Mouse (Mus musculus) brown adipose tissue, adult 24 weeks (tissue): ENCODE data around the gene Gm37419. TPM values are rescaled to one million over a fixed set of nuclear protein-coding genes. Genes with fewer than 3 reads are reported as not detected.

Experiments
- H3K27ac ChIP-seq: fragments of 200-500 bp; replicated peaks from 2 replicates; pipeline ENCODE4 v1.5.1; 2012; ENCODE audit warnings: low read depth, mild to moderate bottlenecking, low read length
- H3K4me1 ChIP-seq: fragments of 200-500 bp; 2 replicates; pipeline ENCODE4 v1.6.1; 2012; ENCODE audit warnings: low read length, mixed read lengths; ENCODE audit not compliant: control insufficient read depth, insufficient read depth, insufficient read length
- H3K4me3 ChIP-seq: fragments of 200-500 bp; 2 replicates; pipeline ENCODE4 v1.5.1; 2012; ENCODE audit warnings: low read depth, mild to moderate bottlenecking, low read length, moderate library complexity; ENCODE audit not compliant: insufficient read depth
- polyA plus RNA-seq: library from polyadenylated mRNA; stranded (reverse); fragments of >200 nt; gene quantifications from 2 replicates; pipeline ENCODE4 v1.2.4, GENCODE M21; 2012; ENCODE audit not compliant: missing spikeins, insufficient read depth, insufficient read length

Gm37419 gene
- polyA plus RNA-seq, 1 experiment: not detected

DNA sequence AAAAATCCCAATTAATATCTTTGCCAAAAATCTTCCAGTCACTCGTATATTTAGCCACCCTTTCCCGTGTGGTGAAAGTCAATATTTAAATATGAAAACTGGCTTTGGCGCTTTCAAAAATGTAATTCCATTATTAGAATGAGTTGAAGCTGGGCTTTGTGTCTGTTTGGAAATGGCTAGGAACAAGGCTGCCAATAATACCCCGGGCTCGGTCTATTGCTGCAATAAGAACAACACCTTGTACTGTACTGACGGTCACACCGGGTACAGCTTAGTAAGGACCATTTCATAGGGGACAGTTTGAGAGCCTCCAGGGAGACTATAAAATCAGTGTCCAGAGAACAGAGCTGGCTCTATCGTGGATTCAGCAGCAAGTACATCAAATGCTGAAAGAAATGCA lies 17.6 kb downstream of the Gm37419 start:
- Histone ChIP-seq H3K4me3 (no peak overlapping the region), H3K27ac (no peak overlapping the region), H3K4me1 (no peaks in the 10 kb centered on the region)

DNA sequence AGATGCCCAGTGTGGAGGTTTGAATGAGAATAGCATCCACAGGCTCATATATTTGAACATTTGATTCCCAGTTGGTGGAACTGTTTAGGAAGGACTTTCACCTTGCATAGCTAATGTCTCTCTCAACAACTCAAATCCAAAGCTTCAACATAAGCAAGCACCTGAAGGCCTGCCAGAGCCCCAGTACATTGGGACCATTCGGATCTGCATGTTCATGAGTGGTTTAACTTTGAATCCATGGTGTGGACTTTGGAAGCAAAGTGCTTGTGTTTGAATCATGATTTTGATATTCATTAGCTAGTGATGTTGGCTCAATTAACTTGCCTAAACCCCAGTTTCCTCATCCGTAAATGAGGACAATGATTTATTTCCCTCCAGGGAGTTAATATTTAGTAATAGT lies 21.6 kb downstream of the Gm37419 start:
- Histone ChIP-seq H3K4me3 (no peak overlapping the region), H3K27ac (no peak overlapping the region), H3K4me1 (no peaks in the 10 kb centered on the region)

DNA sequence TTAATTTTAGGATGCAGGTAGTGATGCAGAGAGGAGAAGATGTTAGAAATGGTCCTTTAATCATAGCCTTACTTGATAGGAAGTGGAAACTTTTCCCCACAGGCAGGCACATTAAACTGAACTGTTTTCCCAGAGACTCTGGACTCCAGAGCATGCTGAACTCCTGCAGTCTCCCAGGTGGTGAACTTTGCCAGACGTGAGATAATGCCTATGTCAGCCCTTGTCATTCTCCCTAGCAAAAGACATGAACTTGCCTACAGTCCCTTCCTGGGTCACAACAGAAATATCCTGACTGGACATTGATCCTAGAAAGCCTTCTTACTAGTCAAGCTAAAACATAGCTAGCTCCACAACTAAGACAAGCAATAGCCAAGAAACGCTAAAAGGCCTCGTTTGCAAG lies 23.0 kb downstream of the Gm37419 start:
- H3K27ac ChIP-seq: no peak overlapping the region
- no peaks in the 10 kb centered on the region for H3K4me1 ChIP-seq
- no peak overlapping the region for H3K4me3 ChIP-seq

DNA sequence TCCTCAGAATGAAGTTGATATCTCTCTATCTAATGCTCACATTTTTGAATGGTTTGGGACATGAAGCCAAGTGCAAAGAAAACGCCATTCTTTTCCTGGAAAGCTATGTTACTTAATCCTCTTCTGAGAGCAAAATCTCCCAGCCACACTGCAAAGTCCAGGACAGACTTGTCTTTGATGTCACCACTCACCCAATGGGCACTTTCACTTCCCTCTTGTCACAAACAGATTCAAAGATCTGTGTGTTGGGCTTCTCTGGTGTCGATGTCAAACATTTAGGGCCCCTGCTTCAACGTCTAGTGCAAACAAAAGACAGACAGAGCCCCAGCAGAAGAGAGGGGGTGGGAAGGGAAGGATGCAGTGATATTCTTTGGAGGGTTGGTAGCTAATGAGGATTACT lies 23.8 kb downstream of the Gm37419 start:
- no peak overlapping the region for H3K27ac ChIP-seq

DNA sequence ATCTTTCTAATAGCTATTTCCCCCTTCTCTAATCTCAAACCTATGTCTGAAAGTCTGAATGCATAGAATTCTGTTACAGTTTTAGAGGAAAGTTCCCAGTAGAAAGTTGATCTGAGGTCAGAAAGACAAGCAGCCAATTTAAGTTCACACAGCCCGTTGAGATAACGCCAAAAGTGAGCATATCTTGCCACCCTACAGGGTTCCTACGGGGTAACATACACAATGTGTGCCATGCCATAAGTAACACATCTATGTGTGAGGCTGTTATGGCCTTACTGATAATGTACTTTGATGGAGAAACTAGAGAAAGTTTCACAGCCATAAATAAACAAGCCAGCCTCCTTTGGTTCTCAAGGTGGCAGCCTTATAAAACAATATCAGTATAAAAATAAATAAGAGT lies 26.1 kb downstream of the Gm37419 start:
- H3K4me1 ChIP-seq: no peaks in the 10 kb centered on the region

More for the DNA sequence above, 23.8 kb downstream of the Gm37419 start:
- no peak overlapping the region for H3K4me3 ChIP-seq
- H3K4me1 ChIP-seq: no peaks in the 10 kb centered on the region

DNA sequence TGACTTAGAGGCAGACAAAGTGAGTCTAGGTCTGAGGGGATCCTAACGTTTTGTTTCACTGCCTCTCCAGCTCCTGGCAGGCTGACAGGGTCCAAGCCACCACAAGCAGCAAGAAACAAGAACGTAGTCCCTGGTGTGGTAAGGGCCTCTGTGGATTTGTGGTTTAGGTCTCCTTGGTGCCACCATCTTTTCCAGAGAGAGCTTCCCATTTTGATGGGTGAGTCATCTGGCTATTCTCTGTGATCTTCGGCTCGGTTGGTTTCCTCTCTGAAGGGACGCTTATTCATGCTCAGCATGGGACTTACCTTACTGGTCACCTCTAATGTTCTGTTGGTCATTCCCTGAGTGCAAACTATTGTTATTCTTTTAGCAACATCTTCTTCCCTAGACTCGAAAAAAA lies 28.0 kb downstream of the Gm37419 start:
- Histone ChIP-seq H3K4me3 (no peak overlapping the region), H3K4me1 (no peaks in the 10 kb centered on the region), H3K27ac (no peak overlapping the region)

More for the DNA sequence above, 26.1 kb downstream of the Gm37419 start:
- H3K4me3 ChIP-seq: no peak overlapping the region
- H3K27ac ChIP-seq: no peak overlapping the region

DNA sequence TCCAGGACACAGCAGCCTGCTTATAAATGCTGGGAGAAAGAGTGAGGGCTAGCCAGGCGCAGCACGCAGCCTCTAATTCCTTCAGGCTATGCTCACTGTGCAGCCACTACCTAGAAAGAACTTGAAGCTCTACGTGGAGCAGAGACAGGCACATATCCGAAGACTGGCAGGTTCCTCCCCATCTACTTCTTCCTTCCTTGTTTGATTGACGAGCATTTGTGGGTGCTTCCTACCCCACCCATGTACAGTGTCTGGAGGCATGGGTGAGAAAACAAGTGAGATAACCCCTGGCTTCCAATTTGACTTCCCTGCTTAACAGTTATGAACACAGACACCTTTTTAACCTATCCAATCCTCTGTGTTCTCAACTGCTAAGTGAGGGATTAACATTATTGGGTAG lies 28.5 kb downstream of the Gm37419 start:
- H3K27ac ChIP-seq: no peak overlapping the region
- no peaks in the 10 kb centered on the region for H3K4me1 ChIP-seq
- H3K4me3 ChIP-seq: no peak overlapping the region

DNA sequence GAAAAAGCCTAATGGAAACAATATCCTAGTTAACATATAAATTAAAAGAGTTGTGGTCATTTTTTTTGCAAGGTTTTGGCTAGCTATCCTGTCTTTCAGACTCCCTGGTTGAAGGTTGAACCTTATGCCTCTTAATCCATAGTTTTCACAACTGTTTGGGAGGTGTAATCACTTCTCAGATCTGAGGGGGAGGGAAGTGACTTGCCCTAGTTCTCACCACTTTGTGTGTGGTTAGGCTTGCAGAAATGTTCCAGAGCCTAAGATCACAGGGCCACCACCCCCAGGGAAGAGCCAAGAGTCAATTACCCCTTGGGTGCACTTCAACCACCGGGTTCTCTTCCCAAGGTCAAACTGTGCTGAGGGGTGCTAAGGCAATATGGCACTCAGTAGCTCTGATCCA lies 33.4 kb downstream of the Gm37419 start:
- Histone ChIP-seq H3K4me1 (no peaks in the 10 kb centered on the region), H3K27ac (no peak overlapping the region), H3K4me3 (no peak overlapping the region)

DNA sequence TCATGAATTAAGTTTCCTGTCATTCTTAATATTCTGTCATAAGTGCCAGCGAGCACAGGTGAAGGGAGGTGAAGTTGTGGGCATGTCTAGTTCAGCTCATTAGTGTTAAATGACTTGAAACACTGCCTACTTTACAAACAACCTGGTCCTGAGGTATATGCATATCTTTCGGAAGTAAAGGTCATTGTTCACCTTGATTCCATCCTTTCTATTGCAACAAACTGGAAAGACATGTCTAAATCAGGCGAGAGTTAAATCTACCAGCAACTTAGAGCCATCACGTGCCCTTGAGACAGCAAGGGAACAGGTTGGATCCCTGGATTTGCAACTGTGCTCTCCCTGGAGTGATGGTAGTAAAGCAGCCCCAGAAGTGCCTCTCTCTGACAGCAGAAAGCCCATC lies 34.3 kb downstream of the Gm37419 start:
- Histone ChIP-seq H3K4me3 (no peak overlapping the region), H3K27ac (no peak overlapping the region), H3K4me1 (no peaks in the 10 kb centered on the region)

DNA sequence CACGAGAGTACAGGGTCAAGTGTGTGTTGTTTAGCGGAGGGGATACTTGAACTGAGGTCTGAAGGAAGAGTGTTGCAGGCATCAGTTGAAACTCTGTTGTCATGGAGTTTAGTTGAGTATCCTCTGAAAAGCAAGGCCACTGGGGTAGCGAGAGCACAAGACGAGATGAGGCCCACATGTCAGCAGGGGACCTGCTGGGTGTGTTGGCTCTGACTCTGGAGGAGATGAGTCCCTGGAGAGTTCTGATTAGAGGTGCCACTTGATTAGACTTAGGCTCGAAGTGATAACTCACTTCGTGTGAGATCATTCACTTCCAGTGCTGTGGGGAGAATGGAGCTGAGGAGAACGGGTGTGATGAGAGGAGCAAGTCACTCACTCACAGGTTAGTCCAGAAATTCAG lies 37.2 kb downstream of the Gm37419 start:
- Histone ChIP-seq H3K27ac (no peak overlapping the region), H3K4me1 (no peaks in the 10 kb centered on the region), H3K4me3 (no peak overlapping the region)

DNA sequence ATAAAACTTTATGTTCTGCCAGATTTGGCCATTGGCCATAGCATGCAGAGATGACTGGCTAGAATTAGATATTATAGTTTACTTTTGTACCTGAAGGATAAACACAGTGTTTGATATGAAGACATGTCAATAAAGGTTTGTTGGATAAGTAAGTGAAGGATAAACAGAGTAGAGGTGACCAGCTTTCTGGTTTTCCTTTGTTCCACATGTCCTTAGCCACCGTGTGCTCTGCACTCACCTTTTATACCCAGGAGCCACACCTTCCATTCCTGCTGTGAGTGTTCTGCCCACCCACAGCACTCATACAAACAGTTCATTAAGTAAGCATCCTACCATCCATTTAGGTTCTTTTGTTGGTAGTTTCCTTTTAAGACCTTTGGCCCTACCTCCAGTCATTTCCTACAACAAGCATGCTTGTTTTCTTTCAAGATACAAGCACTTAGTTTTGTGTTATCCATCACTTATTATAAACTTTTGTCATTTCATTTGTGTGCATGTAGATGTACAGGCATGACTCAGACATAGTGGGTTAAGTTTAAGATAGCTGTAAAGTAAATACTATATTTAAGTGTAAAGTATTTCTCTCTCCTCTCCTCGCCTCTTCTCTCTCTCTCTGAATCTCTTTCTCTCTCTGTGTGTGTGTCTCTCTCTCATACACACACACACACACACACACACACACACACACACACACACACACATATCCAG lies 41.8 kb downstream of the Gm37419 start:
- Histone ChIP-seq H3K27ac (no peak overlapping the region), H3K4me3 (no peak overlapping the region), H3K4me1 (no peaks in the 10 kb centered on the region; the same call in 1 of the 2 replicates)

DNA sequence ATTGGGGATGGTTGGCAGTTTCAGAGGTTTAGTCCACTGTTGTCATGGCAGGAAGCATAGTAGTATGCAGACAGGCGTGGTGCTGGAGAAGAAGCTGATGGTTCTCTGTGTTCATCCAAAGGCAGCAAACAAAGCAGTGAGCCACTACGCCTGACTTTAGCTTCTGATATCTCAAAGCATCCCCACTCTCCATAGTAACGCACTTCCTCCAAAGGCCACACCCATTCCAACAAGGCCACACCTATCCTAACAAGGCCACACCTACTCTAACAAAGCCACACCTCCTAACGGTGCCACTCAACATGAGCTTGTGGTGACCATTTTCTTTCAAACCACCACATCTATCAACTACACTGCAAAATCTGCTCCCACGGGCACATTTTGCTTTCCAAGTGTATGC lies 45.0 kb downstream of the Gm37419 start:
- no peaks in the 10 kb centered on the region; the same call in 1 of the 2 replicates for H3K4me1 ChIP-seq
- H3K4me3 ChIP-seq: no peak overlapping the region
- H3K27ac ChIP-seq: no peak overlapping the region

DNA sequence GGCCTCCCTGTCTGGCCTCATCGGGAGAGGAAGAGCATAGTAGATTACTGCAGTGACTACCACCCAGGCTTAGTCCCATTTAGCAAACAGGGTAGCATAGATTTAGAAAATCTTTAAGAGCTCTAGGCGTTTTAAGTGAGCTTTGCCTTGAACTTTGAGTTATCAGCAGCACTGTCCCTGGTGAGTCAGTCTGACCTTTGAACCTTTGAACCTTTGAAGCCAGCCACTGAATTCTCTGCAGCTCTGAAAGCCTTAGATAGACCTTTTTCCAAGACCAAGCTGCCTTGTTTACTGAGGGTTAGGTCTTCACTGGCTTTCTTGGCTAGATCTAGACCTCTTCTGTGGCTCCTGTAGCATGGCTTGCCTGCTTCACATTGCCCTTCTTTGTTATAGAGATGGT lies 46.2 kb downstream of the Gm37419 start:
- Histone ChIP-seq H3K27ac (no peak overlapping the region), H3K4me3 (no peak overlapping the region), H3K4me1 (no peaks in the 10 kb centered on the region; the same call in 1 of the 2 replicates)

DNA sequence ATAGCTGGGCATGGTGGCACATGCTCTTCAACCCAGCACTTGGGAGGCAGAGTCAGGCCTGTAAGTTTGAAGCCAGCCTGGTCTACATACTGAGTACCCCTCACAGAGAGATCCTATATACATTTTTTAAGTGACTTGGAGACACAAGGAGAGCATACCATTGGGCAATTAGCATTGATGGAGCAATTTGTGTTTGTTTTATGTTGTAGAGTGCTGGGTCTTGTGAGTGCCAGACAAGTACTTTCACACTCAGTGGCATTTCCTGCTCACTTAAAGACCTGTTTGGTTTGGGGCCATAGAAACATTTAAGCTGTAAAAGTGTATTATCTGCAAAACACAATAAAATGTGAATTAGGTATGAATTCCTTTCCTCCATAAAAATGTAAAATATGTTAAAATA lies 47.5 kb downstream of the Gm37419 start:
- no peak overlapping the region for H3K27ac ChIP-seq
- H3K4me1 ChIP-seq: no peaks in the 10 kb centered on the region; the same call in 1 of the 2 replicates
- H3K4me3 ChIP-seq: no peak overlapping the region

DNA sequence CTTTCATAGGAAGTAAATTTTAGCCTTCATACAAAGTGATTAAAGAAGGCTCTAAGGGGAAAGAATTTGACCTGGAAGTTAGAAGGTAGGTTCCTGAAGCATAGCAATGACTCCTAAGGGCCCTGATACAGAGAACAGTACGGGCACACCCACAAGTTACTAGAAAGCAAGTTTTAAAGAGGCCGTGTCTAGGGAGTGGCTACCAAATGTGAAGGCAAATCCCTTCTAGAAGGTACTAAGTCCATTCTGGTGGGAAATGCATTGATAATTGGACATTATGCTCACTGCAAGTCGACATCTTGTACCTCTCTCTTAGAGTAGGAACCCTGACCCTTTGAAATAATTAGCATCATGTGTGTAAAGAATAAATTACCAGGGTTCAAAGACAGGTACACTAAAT lies 48.1 kb downstream of the Gm37419 start:
- Histone ChIP-seq H3K4me3 (no peak overlapping the region), H3K27ac (no peak overlapping the region), H3K4me1 (no peaks in the 10 kb centered on the region; the same call in 1 of the 2 replicates)
